Mouse (Mus musculus) right cerebral cortex, adult 18-20 months (tissue): ENCODE results near the gene Rin2.
"Not testable (repeated sequence)": the region's sequence is repeated elsewhere in the genome, so short reads cannot be mapped to it uniquely, and the experiment has no call there.

Experiments
- DNase-seq: peaks from one replicate; pipeline ENCODE4 v3.0.0; 2022; ENCODE audit warnings: mixed read lengths

Gene Rin2

DNA sequence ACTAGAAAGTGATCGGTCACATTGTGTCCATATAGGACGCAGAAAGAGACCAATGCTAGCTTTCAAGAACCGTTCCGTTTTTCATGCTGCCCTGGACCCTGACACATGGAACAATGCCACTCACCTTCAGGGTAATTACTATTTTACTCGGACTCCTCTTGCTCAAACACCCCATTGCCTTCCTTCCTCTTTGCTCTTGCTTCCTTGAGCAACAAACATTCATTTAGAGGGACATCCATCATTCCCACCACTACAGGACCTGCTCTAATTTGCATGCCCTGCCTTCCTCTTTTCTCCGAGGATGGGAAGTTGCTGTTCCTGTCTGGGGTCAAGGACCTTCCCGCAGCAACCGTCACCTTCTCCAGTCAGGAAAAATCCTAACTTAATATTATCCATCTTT, 9.9 kb downstream of the Rin2 start:
- DNase-seq, result no peak

DNA sequence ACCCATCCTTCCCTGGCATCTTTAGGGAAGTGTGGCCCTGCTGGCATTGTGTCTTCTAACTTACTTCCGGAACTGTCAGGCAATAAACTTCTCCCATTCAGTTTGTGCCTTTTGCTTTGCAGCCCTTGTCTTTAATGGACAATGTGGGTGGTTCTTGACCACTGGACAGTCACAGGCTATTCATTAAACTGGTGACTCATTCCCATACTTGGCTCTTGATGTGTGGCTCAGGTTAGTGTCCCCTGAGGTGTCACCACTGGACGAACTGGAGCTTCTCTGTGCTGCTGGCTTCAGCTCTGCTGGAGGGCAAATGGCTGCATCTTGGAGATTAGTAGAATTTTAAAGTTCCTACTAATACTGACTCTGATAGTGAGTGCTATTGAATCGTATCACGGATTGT, 11.0 kb downstream of the Rin2 start:
- DNase-seq, result no peak

DNA sequence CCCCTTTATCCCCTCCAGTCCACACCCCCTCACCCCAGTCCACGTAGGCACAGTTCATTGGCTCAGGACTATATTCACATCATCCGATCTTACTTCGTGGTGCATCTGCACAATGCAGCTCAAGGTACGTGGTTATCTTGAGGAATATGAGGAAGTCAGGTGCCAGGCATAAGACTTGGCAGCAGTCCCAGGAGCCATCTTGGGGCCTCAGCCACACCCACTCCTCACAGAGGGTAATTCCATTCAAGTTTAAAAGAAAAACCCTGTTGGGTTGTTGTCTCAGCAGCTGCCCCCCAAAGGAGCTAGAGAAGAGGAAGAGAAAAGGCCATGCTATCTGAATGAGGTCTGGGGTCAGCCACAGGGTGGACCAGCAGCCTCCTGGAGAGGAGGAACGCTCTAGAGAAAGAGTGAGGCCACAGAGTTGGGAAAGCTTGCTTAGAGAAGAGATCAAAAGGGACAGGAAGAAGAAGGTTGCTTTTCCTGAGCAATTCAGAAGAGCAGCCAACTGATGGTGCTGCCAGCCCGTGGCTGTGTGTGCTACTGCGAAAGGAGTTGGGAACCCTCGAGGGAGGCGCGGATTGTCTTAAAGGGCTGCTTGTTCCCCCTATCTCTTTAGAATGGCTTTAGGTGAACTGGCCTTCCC, 16.5 kb downstream of the Rin2 start:
- no peak for DNase-seq

DNA sequence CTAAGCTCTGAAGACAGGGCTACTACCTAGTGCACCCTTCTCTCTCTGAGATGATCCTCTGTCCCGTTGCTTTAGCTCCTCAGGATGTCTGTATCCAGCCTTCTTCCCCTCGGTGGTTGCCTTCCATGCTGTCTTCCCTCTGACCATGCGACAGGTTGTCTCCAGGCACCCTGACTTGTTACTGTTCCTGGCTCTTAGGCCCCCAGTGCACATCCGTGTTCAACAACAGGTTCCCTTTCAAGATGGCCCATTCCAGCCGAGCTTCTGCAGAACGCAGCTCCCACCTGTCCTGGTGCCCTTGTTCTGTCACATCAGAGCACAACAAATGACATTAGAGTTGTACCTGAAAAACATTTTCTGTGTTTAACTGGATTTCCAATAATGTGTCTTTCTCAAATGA, 22.1 kb downstream of the Rin2 start:
- no peak for DNase-seq

DNA sequence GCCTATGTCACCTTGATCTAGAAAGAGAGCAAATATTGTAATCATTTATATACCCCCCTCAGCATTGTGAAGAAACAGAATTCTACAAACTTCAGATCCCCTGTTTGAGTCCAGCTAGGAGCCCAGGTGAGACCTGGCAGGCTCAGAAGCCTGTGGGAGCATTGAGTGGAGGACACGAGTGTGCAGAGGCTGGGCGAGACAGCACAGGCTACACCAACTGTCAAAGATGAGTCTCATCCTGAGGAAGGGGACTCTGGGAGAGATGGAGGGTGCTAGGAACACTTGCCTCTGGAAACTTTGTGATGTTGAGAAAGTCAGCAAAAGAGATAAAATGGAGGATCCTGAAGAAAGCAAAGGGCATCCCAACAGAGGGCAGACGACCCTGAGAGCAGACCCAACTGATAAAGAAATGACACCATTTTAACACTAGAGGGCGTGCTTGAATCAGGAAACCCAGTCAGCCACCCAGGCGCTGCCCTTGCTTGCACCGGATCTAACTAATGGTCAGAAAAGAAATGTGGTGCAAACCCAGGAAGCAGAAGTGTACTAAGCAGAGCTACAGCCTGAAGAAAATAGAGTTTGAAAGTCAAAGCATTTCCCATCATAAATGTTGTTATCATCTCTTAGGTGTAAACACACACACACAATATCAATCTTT, 24.5 kb downstream of the Rin2 start:
- peak; percentile 59 for DNase-seq

DNA sequence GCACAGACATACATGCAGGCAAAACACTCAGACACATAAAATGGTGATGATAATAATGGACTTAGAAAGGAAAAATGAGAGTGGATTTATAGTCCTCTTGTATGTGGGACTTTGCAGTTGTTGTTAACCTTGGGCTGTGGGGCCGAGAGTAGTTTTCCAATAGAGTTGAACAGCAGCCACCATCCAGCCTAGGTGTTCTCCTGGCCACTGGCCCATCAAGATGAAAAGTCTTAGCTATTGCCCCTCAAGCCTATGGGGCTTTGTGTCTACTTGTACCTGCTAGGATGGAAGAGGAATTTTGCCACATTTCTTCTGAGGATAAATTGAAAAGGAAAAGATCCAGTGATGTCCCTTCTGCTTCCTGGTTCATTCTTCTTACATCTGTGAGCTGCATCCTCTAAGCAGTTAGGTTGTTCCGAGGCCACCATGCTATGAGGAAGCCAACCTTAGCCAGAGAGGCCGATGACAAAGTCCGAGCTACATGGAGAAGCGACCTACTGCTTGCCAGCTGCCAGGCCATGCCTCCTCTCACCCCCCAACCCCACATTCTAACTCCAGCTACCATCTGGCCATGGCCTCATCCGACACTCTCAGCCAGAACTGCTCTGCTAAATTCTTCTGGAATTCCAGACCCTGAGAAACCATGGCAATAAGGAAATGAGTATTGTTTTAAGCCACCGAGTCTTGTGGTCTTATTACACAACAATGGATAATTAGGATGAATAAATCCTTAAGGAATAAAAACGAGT, 25.4 kb downstream of the Rin2 start:
- DNase-seq, result no peak

DNA sequence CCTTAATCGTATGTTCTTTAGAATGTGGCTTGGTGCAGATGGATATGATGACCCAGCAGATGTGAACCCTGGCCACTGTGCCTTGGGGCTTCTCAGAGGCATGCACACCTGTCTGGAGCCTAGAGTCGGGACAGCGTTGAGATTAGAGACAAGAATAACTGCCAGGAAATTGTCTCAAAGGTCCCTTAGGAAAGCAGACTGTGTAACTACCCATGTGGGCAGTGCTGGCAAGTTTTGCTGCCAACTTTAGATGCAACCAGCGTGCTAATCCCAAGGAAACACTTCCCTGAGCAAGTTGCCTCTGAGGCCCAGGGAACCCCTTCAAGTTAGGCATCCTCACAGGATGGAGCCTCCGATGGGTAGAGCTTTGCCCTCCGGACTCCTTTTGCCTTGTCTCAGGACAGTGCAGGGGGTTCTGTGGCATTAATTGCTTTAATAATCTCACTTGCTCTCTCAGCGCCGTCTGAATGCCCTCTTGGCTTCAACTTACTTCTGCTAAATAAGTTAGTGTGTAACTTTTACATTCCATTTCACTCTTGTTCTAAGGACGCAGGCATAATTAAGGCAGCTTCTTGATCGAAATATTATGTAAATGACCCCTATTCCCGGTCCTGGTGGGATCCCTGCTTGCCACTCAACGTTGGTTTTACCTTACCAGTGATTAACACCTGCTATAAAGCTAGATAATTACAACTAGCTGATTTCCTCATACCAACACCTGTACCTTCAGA, 26.8 kb downstream of the Rin2 start:
- DNase-seq, result no peak

DNA sequence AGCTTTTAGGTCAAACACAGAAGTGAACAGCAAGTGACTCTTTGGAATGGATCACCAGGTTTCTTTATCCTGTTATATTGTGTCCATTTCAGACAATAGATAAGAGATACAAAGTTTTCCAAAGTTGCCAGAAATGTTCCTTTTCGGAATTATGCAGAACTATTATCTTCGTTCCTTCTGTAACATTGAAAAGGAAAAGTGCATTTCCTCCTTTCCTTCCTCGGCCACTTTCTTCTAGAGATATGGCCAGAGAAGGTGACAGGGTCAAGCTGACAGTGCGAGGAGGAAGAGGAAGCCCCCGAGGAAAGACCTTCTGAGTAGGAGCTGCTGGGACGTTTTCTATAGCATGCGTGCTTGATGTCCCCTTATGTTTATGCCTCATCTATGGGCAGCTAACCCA, 29.7 kb downstream of the Rin2 start:
- DNase-seq, result no peak

DNA sequence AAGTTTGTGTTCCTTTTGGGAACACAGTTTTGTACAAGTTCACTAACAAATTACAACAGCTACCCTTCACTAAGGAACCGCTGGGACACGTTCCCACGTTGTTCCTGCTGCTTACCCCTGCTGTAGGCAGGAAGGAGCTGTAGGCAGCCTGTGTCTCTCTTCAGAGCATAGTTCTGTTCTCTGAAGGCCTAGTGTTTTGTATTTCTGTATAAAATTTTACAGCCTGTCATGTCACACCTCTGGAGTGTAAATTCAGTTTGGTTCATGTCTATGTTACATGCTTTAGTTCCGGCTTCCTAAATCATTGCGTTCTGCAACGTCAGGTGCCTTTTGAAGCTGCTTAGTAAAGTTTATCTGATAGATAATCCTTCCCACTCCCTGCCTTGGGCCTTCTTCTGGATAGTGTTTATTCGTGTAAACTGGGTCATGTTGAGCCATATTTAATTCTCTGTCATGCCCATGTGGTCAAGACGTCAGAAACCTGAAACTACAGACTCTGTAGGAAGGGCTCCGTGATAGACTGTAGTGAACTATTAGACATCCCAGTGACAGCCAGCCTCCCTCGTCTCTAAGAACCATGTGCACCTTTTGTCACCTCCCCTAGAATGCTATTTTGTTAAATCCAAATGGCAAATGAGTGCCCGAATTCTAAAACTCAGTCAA, 34.8 kb downstream of the Rin2 start:
- DNase-seq, result no peak

DNA sequence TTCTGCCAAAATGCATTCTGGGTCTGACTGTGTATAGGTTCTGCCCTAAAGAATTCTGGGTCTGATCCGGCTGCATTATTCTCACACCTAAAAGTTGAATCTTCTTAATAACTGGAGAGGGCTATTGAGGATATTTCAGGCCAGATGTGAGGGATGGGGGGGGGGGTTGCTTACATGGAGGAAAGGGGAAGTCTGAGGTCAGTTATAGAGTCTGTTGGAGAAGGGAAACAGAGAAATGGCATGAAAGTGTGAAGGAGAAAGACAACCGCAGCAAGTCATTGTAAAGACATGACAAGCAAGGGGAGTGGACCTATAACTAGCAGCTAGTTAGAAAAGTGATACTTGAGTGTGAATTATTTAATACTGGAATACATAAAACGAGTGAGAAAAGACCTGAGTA, 36.5 kb downstream of the Rin2 start:
- no peak for DNase-seq

DNA sequence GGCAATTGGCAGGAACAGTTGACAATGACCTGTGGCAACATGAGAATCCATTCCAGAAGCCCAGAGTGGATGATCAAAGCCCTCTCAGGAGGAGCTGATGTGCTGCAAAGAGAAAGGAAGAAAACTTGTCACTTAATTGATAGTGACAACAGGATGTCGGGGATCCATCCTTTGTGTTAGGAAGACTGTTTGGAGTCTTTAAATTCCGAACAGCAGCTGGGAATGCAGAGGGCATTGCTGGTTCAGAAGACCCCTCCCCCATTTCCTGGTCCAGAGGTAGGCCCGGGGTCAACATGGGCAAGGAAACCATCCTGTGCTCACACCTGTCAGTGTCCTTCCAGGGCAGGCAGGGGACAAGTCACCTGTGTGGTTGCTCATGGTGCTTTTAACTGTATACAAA, 37.0 kb downstream of the Rin2 start:
- no peak for DNase-seq

DNA sequence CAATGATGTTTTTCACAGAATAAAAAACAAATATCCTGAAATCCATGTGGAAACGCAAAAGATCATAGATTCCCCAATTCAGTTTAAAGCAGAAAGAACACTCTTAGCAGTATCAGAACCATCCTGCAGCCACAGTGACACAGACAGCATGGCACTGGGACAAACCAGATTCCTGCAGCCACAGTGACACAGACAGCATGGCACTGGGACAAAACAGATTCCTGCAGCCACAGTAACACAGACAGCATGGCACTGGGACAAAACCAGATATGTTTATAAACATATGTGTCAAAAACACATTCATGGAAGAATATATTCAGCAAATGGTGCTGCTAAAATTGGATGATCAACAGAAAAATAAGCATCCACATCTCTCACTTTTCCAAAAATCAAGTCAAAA, 42.5 kb downstream of the Rin2 start:
- DNase-seq, result no peak

DNA sequence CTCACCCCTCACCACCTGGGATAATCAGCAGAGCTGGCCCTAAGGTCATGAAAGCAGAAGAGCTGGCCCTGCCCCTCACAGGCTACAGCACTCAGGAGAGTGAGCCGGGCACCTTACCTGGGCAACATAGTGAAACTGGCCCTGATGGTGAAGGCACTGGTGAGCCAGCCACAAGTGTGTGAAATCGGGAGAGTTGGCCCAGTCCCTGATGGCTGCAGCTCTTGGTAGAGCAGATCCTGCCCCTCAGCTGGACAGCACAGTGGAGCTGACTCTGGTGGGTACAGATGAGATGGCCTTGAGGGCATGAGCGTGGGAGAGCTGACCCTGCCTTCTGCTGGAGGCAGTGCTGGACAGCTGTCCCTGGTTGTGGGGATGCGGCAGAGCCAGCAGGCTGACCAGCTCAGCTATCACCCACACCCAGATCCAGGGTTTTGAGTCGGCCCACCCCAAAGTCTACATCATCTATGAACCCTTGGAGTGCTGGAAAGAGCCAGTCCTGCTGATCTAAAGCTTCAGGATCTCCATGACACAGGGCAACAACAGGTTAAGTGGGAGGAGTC, 43.7 kb downstream of the Rin2 start:
- DNase-seq, result no peak

DNA sequence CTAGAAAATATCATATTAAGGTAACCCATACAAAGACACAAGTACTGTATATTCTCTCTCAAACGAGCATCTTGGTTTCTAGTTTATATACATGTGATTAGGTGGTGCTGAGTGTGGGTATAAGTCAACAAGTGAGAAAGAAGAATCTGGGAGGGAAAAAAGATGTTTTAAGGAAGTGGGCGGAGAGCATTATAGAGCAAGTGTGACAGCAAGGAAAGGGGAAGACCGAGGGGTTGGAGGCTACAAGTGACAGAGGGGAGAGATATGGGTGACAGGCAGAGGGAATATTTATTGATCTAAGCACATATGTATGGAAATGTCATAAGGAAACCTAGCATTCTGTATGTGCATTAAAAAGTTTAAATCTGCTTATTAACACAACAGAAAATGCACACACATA, 45.1 kb downstream of the Rin2 start:
- no peak for DNase-seq

DNA sequence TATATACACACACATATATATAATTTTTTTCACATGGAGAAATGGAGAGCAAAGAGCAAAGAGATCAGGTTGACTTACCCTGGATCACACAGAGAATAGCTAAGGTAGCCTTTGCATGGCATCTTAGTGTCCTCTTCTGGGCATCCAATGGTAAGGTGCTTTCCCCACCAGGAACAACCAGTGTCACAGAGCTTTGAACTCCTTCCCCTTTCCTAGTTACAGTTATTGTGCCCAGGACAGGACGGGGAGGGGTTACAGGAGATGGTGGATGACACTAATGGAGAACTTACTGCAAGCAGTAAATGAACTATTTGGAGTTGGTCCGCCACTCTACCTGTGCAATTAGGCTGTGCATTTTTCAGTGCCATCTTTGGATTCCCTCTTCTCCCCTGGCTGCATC, 45.7 kb downstream of the Rin2 start:
- no peak for DNase-seq

DNA sequence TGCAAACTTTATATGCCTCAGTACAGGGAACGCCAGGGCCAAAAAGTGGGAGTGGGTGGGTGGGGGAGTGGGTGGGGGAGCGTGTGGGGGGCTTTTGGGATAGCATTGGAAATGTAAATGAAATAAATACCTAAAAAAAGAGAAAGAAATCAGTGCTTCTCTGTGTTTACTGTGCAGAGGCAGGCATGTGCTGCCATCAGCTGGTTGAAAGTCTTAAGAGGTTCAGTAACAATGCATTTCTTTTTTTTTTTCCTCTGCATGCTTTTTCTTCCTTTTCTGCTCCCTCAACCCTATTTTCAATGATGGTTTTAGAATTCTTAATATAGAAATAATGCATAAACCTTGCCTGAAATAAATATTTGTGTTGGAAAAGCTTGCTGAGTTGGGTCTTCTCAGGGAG, 47.3 kb downstream of the Rin2 start:
- DNase-seq, result not testable (repeated sequence)

DNA sequence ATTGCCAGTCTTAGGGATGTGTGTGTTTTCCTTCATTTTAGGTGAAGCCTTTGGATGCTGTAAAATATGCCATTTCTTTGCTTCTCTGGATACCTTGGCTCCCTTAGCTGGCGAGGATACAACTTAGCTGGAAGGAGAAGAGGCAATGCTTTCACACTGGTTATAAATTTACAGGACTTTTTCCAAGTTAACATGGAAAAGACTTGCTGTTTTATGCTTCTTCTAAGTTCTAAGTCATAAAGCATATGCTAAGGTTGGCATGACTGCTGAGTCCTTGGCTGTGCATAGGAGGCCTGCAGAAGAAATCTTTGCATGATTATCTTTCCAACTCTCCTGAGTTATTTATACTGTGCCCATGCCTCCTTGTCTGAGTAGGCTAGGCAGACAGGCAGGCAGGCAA, 49.3 kb downstream of the Rin2 start:
- peak; percentile 49 for DNase-seq

DNA sequence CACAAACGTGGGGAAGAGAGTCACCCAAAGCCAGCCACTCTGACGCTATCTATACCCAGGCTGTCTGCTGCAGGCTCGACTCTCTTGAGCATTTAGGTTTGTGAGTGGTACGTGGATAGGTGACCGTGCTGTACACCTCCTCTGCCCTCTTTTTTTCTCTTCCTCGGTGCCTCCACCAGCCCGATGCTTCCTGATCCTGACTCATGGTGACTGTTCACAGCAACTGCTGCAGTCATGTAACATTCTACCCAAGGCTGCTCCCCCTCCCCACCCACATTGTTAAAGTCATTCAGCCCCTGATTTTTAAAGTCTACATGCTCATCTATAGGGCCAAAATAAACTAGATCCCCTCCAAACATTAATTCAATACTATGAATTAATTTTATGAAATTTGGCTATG, 54.4 kb downstream of the Rin2 start:
- DNase-seq, result peak; percentile 12

DNA sequence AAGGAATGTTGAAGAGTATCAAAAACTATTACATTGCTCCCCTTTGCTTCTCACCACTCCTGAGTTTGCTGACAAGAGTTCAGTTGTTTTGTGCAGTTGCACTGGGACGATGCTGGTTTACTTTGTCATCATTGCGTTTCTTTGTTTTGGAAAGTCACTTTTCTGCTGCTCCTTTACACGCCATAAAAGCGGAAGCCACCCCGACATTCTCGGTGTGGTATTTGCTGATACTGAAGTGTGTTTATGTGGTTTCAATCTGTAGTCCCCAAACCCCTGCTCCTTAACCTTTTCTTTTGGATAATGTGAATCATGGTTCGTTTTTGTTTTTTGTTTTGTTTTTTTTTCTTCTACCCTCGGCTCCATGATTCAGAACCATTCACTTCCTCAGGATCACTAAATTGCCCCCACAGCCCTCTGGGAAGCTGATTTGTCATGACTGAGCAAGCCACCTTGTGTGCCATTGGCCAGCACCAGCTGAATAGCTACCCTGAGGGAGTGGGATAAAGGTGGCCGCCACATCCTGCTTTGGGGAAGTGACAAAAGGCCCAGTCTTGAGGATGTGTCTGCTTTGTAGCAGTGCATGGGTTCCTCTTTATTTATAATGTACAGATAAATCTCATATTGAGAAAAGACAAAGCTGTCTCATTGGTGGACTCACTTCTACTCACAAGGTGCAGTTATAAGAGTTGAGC, 55.3 kb downstream of the Rin2 start:
- no peak for DNase-seq

DNA sequence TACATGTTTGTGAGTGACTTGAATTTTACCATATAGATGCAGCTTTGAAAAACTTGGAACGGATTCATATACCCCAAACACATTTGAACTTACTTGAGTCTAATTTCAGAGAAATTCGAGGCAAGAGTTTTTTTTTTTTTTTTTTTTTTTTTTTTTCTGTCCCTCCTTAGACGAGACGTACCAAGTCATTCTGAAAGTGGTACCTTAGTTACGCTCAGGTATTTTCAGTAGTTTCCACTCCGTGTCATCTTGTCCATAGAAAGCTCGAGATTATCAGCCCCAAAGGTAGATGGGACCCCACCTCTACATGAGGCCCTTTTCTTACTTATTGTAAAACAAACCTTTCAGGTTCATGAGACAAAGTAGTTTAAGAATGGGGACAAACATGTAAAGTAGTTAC, 55.9 kb downstream of the Rin2 start:
- no peak for DNase-seq

DNA sequence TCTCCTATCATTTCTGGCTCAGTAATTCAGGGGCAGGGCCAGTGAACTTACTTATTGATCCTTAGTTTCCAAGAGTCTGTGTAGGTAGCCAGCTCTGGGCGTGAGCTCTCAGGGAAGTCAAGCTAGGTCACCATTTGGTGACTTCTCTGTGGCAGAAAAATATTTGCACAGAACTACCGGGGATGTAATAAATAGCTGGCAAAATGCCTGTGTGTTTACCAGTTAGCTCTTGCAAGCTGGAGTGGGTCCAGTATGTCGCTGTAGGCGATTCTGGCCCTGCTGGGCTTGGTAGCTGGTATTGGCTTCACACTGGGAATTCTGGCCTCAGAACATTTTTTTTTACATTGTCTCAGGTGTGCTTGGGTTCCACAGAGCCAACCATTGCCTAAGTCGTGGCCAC, 60.1 kb downstream of the Rin2 start:
- no peak for DNase-seq

DNA sequence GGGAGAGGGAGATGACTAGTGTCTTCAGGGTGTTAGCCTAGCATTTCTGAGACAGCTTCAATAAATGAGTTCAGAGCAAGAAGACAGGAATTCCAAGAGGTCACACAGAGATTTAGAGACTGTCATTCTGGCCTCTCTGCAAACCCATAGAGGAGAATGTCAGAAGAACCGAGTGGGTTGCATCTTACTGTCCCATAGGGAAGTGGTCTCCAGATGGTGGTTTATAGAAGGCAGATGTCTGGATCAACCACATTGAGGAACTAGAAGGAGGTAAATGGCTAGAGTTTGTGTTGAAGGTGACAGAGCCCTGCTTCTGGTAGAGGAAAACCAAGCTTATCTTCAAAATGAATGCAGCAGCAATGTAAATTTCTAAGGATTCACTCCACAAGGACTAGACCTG, 61.5 kb downstream of the Rin2 start:
- no peak for DNase-seq
